21 mouse cellular contexts compared by ENCODE assay signal in the genomic region with DNA sequence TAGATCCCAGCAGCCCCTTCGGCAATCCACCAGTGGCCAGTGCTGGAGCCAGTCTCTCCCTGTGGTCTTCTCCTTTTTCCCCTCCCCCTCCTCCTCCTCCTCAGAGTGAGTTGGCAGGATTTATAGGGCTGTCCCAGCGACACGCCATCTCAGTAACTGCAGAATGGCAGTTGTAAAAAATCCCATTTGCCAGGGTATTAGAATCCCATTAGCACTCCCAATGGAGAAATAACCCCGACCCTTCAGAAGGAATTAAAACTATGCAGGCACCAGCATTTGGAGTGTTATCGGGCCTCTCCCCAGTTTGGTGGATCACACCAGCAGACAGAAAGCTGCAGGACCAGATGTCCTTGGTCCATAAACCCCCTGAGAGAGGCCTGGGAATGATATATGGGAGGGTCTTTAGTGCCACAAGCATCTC.
A peak's percentile ranks its signal among the peaks of the same experiment; 100 is the strongest.
DNase-seq lines count a peak whose midpoint lies in the region; ATAC-seq and TF ChIP-seq lines count a peak whose summit lies in the region.
"Had no signal": no experiment of that assay in that cellular context is flagged by ENCODE, and none has a peak within 500 bp of the region (broad histone marks: within the 10 kb centered on the region; RNA-seq: fewer than 3 reads in every experiment).

No protein-coding gene starts in this region.

- DNase-seq in cerebellum, postnatal 10 days = peak; percentile 38 to 47
- no peak for DNase-seq in cerebellum, postnatal 4 days (ENCODE audit: low spot score in 2 of 2)
- peak; percentile 53 for DNase-seq in kidney, postnatal 0 days (ENCODE audit: low spot score)
- no peak for DNase-seq in kidney, postnatal 14 days
- peak; percentile 76 for DNase-seq in mesoderm, embryonic 11.5 days (ENCODE audit: low read depth, low spot score)
- DNase-seq in adrenal gland, adult (ENCODE audit: inconsistent age in 2 of 2, low spot score in 1 of 2) = no peak
- DNase-seq in thymus, adult 2 months = no peak
- DNase-seq: cerebellum, adult 9-11 months; gastrocnemius, postnatal 10 days; kidney, postnatal 4 days; layer of hippocampus, postnatal 36 days; liver, embryonic 13.5 days; retina, postnatal 1 day had no signal

- WGBS in kidney, postnatal 0 days = 8% methylated on average over 5 of the region's 5 CpGs
- 52% methylated on average over 5 of the region's 5 CpGs for WGBS in thymus, adult 2 months

- no peak overlapping the region for H3K9ac ChIP-seq in kidney, postnatal 0 days (ENCODE audit: low read depth, low read length)
- H3K9ac ChIP-seq: embryonic facial prominence, embryonic 13.5 days; liver, embryonic 13.5 days; lung, embryonic 15.5 days had no signal

- no peak overlapping the region for H3K4me2 ChIP-seq in kidney, postnatal 0 days (ENCODE audit: low read length)
- H3K4me2 ChIP-seq: embryonic facial prominence, embryonic 13.5 days; liver, embryonic 13.5 days; lung, embryonic 15.5 days had no signal

- H3K4me3 ChIP-seq in kidney, postnatal 0 days (replicated peaks; ENCODE audit: low read depth, low read length) = no peak overlapping the region
- no peak overlapping the region for H3K4me3 ChIP-seq in thymus, adult 2 months (ENCODE audit: control insufficient read depth, insufficient read depth, low read length)
- H3K4me3 ChIP-seq: embryonic facial prominence, embryonic 13.5 days; liver, embryonic 13.5 days; lung, embryonic 15.5 days had no signal

- TF ChIP-seq POLR2A in thymus, adult 2 months (IDR thresholded peaks at IDR 0.05; ENCODE audit: control insufficient read depth, extremely low read depth, insufficient read depth, low read length, poor library complexity) = no peak

- H3K4me1 ChIP-seq in kidney, postnatal 0 days (replicated peaks; ENCODE audit: insufficient read depth, low read length) = no peaks in the 10 kb centered on the region
- no peaks in the 10 kb centered on the region for H3K4me1 ChIP-seq in thymus, adult 2 months (replicated peaks; ENCODE audit: control insufficient read depth, insufficient read depth, low read length)
- H3K4me1 ChIP-seq: embryonic facial prominence, embryonic 13.5 days; liver, embryonic 13.5 days; lung, embryonic 15.5 days had no signal

- TF ChIP-seq CTCF in kidney, postnatal 0 days (IDR thresholded peaks at IDR 0.05; ENCODE audit: low read depth) = no peak
- TF ChIP-seq CTCF in thymus, adult 2 months (IDR thresholded peaks at IDR 0.05; ENCODE audit: borderline replicate concordance, control insufficient read depth, extremely low read depth, insufficient read depth, low read length, poor library complexity) = no peak

- H3K9me3 ChIP-seq in kidney, postnatal 0 days (replicated peaks; ENCODE audit: low read length) = no peaks in the 10 kb centered on the region
- H3K9me3 ChIP-seq: embryonic facial prominence, embryonic 13.5 days; liver, embryonic 13.5 days; lung, embryonic 15.5 days had no signal

- no peaks in the 10 kb centered on the region for H3K36me3 ChIP-seq in kidney, postnatal 0 days (ENCODE audit: insufficient read depth, low read length)
- no peaks in the 10 kb centered on the region for H3K36me3 ChIP-seq in thymus, adult 2 months (ENCODE audit: control insufficient read depth, insufficient read depth, low read length)
- H3K36me3 ChIP-seq: embryonic facial prominence, embryonic 13.5 days; G1E; liver, embryonic 13.5 days; lung, embryonic 15.5 days had no signal

- no peaks in the 10 kb centered on the region for H3K27me3 ChIP-seq in kidney, postnatal 0 days (ENCODE audit: insufficient read depth, low read length)
- H3K27me3 ChIP-seq in thymus, adult 2 months (ENCODE audit: control insufficient read depth, insufficient read depth, low read length) = no peaks in the 10 kb centered on the region
- H3K27me3 ChIP-seq: embryonic facial prominence, embryonic 13.5 days; liver, embryonic 13.5 days; lung, embryonic 15.5 days had no signal

- ATAC-seq in kidney, postnatal 0 days (replicated peaks; ENCODE audit: low FRiP score, low read depth) = no peak
- ATAC-seq in monocyte, adult 5-6 weeks (replicated peaks; ENCODE audit: insufficient number of reproducible peaks, low FRiP score, low TSS enrichment, poor library complexity, severe bottlenecking) = no peak
- ATAC-seq: CD4-positive, CD25-positive, alpha-beta regulatory T cell, adult 4 months; intestine, postnatal 0 days; midbrain, embryonic 16.5 days had no signal

- H3K27ac ChIP-seq in kidney, postnatal 0 days = no peak overlapping the region
- H3K27ac ChIP-seq in thymus, adult 2 months (ENCODE audit: control insufficient read depth, insufficient read depth, low read length) = no peak overlapping the region
- H3K27ac ChIP-seq: embryonic facial prominence, embryonic 13.5 days; liver, embryonic 13.5 days; lung, embryonic 15.5 days; macrophage had no signal

Comparison
In these comparisons a context has a peak if more than half of its experiments do, and no peak if none do; other contexts are left out.
1. DNase-seq: peak in cerebellum, postnatal 10 days (2 of 2), kidney, postnatal 0 days (single experiment) and mesoderm, embryonic 11.5 days (single experiment); none in cerebellum, postnatal 4 days (0 of 2), kidney, postnatal 14 days (single experiment), adrenal gland, adult (0 of 2) and thymus, adult 2 months (single experiment).